Mouse (Mus musculus) embryonic facial prominence, embryonic 10.5 days (tissue): ENCODE results near the gene Doc2a. TPM values are rescaled to one million over a fixed set of nuclear protein-coding genes. Genes with fewer than 3 reads are reported as not detected.

Experiments
- DNase-seq: peaks from one replicate; pipeline ENCODE4 v3.0.0-alpha.2; 2017; ENCODE audit warnings: low spot score
- H3K27ac ChIP-seq: fragments of 300-500 bp; sonication (generic); replicated peaks from 2 replicates; pipeline ENCODE4 v1.5.1; 2016; ENCODE audit warnings: mild to moderate bottlenecking
- H3K27me3 ChIP-seq: fragments of 300-500 bp; sonication (generic); replicated peaks from 2 replicates; pipeline ENCODE4 v1.6.1; 2016; ENCODE audit warnings: low read depth, mild to moderate bottlenecking; ENCODE audit not compliant: poor library complexity, severe bottlenecking
- H3K36me3 ChIP-seq: fragments of 300-500 bp; sonication (generic); replicated peaks from 2 replicates; pipeline ENCODE4 v1.6.1; 2016; ENCODE audit warnings: mild to moderate bottlenecking, moderate library complexity
- H3K4me1 ChIP-seq: fragments of 300-500 bp; sonication (generic); 2 replicates; pipeline ENCODE4 v1.6.1; 2016
- H3K4me3 ChIP-seq: fragments of 300-500 bp; sonication (generic); 2 replicates; pipeline ENCODE4 v1.5.1; 2016; ENCODE audit warnings: mild to moderate bottlenecking, moderate library complexity
- H3K9me3 ChIP-seq: fragments of 300-500 bp; sonication (generic); 2 replicates; pipeline ENCODE4 v1.6.1; 2016; ENCODE audit warnings: mild to moderate bottlenecking
- WGBS: fragments of 180-500 bp; shearing (Covaris S2); methylation state at CpG from one replicate; pipeline ENCODE4 v1.1.7; 2016; 5-methylcytosine and 5-hydroxymethylcytosine counted together
- polyA plus RNA-seq: library from polyadenylated mRNA; unstranded; fragments of >200 nt; fragmentation: Nextera tagmentation; extraction: Ambion mirVana; gene quantifications from 2 replicates; pipeline ENCODE4 v1.2.1, GENCODE M21; 2016

The Doc2a gene
- polyA plus RNA-seq, 1 experiment from 2014 or later, result 3.1 TPM

DNA sequence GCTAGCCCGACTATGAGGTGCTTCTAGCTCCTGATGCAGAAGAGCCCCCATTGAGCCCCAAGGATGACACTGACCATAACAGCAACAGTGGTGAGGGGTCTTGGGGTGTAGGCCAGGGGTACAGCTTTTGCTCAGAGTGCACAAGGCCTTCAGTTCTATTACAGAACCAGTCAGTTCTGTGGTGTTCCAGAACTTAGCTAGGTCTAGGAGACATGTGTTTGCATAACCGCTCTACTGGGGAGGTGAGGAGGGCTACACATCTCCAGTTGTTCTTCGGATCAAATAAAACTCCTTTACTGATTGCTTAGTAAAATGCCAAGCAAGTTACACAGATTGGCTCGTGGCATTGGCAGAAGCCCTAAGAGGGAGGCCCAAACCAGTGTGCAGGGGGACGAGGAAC lies 15.7 kb upstream of the Doc2a start, which contains the start of gene 4930451I11Rik:
Gene 4930451I11Rik, minus strand, starts transcription at position 101 of the 400 bp plus-strand sequence.
- WGBS, result 59% methylated on average over 5 of the region's 5 CpGs
- H3K4me1 ChIP-seq, result peaks cover 26% of the 10 kb centered on the region
- no peaks in the 10 kb centered on the region for H3K9me3 ChIP-seq
- no peak for DNase-seq
- peak within 1 kb of the TSS; percentile 49 for H3K4me3 ChIP-seq
- H3K27ac ChIP-seq, result peak within 1 kb of the TSS; percentile 24; the same call in 1 of the 2 replicates
- no peaks in the 10 kb centered on the region for H3K36me3 ChIP-seq
- H3K27me3 ChIP-seq, result peaks cover 32% of the 10 kb centered on the region

GRCm38 (mm10) chr7:126832036-126832598 lies 15.1 kb upstream of the Doc2a start:
- H3K4me1 ChIP-seq, result peaks cover 28% of the 10 kb centered on the region
- peaks cover 32% of the 10 kb centered on the region for H3K27me3 ChIP-seq
- H3K9me3 ChIP-seq, result no peaks in the 10 kb centered on the region
- H3K4me3 ChIP-seq, result peak overlapping the region; percentile 49
- DNase-seq, result peak; percentile 79
- peak overlapping the region; percentile 24; the same call in 1 of the 2 replicates for H3K27ac ChIP-seq
- 2% methylated on average over 21 of the region's 21 CpGs for WGBS
- no peaks in the 10 kb centered on the region for H3K36me3 ChIP-seq

GRCm38 (mm10) chr7:126833294-126833693 lies 13.9 kb upstream of the Doc2a start:
- Histone ChIP-seq H3K9me3 (no peaks in the 10 kb centered on the region), H3K4me1 (peaks cover 28% of the 10 kb centered on the region), H3K4me3 (no peak overlapping the region), H3K36me3 (no peaks in the 10 kb centered on the region), H3K27ac (no peak overlapping the region), H3K27me3 (peaks cover 28% of the 10 kb centered on the region)
- WGBS, result 97% methylated on average over 1 of the region's 1 CpGs
- DNase-seq, result no peak

GRCm38 (mm10) chr7:126843276-126843675 lies 3.9 kb upstream of the Doc2a start:
- DNase-seq, result no peak
- Histone ChIP-seq H3K36me3 (no peaks in the 10 kb centered on the region), H3K9me3 (no peaks in the 10 kb centered on the region; the same call in 1 of the 2 replicates), H3K4me3 (no peak overlapping the region), H3K27me3 (peaks cover 24% of the 10 kb centered on the region), H3K27ac (no peak overlapping the region), H3K4me1 (peaks cover 16% of the 10 kb centered on the region)
- 85% methylated on average over 9 of the region's 9 CpGs for WGBS

DNA sequence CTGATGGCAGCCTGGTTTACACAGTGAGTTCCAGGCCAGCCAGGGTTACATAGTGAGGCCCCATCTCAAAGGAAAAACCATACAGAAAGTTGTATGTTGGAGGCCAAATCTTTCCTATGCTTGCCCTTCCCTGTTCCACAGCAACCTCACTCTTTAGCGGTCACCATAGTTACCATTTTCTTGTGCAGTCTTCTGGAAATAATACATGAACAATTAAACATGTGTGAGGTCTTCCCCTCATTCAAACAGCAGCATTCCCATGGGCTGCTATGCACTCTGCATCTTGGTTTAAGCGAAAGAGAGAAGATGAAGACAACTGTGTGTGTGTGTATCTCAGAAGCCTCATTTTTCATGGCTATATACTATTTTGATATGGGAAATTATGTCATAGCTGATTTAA lies 1.7 kb upstream of the Doc2a start:
- Histone ChIP-seq H3K4me3 (no peak overlapping the region), H3K27ac (no peak overlapping the region), H3K4me1 (peaks cover 29% of the 10 kb centered on the region), H3K27me3 (peaks cover 47% of the 10 kb centered on the region), H3K36me3 (no peaks in the 10 kb centered on the region), H3K9me3 (no peaks in the 10 kb centered on the region; the same call in 1 of the 2 replicates)
- WGBS, result 83% methylated on average over 2 of the region's 2 CpGs
- no peak for DNase-seq

DNA sequence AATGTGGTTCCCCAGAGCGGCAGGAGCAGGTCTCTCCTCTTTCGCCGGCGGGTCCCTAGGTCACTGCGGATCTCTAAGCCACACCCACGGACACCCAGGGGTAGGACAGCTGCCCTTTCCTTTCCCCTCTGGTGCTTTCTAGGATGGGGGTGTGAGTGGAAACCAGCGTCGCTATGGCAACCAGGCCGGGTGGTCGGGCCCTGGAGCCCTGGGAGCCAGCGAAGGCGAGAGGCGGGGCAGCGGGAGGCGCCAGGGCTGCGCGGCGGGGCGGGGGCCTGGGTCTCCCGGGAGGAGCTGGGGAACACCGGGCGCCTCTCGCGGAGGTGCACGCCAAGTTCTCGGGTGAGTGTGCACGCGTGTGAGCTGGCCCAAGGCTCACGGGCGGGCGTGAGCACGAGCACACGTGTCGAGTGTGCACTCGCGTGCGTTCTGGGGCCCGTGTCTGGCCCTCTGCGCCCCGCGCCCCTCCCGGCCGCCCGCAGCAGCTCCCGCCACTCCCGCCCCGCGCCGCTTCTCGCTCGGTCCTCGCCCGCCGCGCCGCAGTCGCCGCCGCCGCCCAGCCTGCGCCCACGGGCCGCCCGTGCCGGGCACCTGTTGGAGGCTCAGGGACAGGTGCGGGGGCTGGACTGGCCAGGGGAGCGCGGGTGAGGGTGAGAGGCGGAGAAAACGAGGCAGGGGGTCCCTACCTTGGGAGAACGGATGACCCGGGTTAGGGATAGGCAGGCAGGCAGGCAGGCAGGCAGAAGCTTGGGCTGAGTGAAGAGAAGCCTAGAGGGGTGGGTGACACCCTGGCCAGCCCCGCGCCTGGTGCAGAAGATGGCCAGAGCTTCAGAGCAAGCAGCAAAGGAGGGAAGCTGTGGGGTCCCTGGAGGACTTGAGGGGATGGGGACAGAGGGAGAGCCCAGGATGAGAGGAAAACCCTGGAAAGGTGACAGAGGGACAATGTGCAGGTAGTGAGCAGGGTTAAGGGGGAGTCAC lies 494 bp downstream of the Doc2a start:
- H3K9me3 ChIP-seq, result no peaks in the 10 kb centered on the region
- WGBS, result 1% methylated on average over 74 of the region's 74 CpGs
- H3K36me3 ChIP-seq, result peaks cover 20% of the 10 kb centered on the region
- H3K27me3 ChIP-seq, result peaks cover 62% of the 10 kb centered on the region
- H3K4me3 ChIP-seq, result peak overlapping the region; percentile 74
- peaks cover 46% of the 10 kb centered on the region for H3K4me1 ChIP-seq
- peak; percentile 74 for DNase-seq
- H3K27ac ChIP-seq, result peak overlapping the region; percentile 78

GRCm38 (mm10) chr7:126848794-126849193 lies 1.6 kb downstream of the Doc2a start:
- H3K27me3 ChIP-seq, result peaks cover 62% of the 10 kb centered on the region
- DNase-seq, result no peak
- H3K4me1 ChIP-seq, result peaks cover 46% of the 10 kb centered on the region
- H3K27ac ChIP-seq, result 0 out of 2 replicates have a peak overlapping the region, but pooled peaks have one; percentile 11
- peak overlapping the region; percentile 74 for H3K4me3 ChIP-seq
- H3K9me3 ChIP-seq, result no peaks in the 10 kb centered on the region
- WGBS, result 34% methylated on average over 10 of the region's 10 CpGs
- H3K36me3 ChIP-seq, result peaks cover 31% of the 10 kb centered on the region

DNA sequence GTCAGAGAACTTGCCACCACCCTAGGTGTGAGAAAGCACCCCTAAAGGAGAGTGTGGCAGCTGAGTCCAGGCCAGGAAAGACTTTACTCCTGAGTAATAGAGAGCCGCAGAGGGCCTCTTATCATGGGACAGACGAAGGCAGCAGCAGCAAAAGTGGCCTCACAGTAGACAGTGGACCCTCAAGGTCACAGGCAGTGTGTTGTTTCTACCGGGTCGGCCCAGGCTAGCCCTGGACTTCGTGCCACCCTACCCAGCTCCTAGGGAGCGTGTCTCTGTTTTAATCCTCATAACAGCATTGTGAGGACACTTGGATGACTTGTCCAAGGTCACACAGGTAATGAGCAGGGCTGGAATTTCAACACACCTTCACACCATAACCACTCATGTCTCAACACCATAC lies 2.9 kb downstream of the Doc2a start:
- Histone ChIP-seq H3K36me3 (peaks cover 44% of the 10 kb centered on the region), H3K27me3 (peaks cover 58% of the 10 kb centered on the region), H3K4me3 (no peak overlapping the region), H3K9me3 (no peaks in the 10 kb centered on the region), H3K27ac (no peak overlapping the region), H3K4me1 (peaks cover 46% of the 10 kb centered on the region)
- DNase-seq, result no peak
- 90% methylated on average over 6 of the region's 6 CpGs for WGBS

GRCm38 (mm10) chr7:126851192-126851591 lies 4.0 kb downstream of the Doc2a start:
- Histone ChIP-seq H3K36me3 (peaks cover 55% of the 10 kb centered on the region), H3K9me3 (no peaks in the 10 kb centered on the region), H3K4me1 (peaks cover 46% of the 10 kb centered on the region), H3K27me3 (peaks cover 58% of the 10 kb centered on the region), H3K27ac (0 out of 2 replicates have a peak overlapping the region, but pooled peaks have one; percentile 8), H3K4me3 (peak overlapping the region; percentile 8; the same call in 1 of the 2 replicates)
- 28% methylated on average over 12 of the region's 12 CpGs for WGBS
- DNase-seq, result no peak

DNA sequence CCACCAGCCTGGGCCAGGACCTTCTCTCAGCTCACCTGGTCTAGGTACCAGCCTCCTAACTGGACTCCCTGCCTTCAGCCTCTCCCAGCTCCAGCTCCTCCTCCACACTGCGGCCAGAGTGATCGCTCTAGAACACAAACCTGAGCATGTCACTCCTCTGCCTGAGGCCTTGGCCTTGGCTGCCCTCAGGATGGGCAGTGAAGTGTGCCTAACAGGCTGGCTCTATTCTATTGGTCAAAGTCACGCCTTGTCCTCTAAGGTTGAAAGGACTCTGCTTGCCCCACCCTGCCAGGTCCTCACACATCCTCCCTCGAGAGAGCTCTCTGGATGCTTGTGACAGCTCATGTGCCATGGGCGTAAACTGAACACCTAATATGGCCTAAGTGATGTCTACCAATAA lies 6.2 kb downstream of the Doc2a start:
- peaks cover 31% of the 10 kb centered on the region for H3K4me1 ChIP-seq
- H3K36me3 ChIP-seq, result peaks cover 77% of the 10 kb centered on the region
- H3K27ac ChIP-seq, result no peak overlapping the region
- no peaks in the 10 kb centered on the region for H3K9me3 ChIP-seq
- H3K4me3 ChIP-seq, result no peak overlapping the region
- WGBS, result 89% methylated on average over 5 of the region's 5 CpGs
- DNase-seq, result no peak
- H3K27me3 ChIP-seq, result peaks cover 36% of the 10 kb centered on the region

- H3K27me3 ChIP-seq, result peaks cover 14% of the 10 kb centered on the region
- no peaks in the 10 kb centered on the region for H3K9me3 ChIP-seq
- H3K4me3 ChIP-seq, result no peak overlapping the region
- H3K36me3 ChIP-seq, result peaks cover 99% of the 10 kb centered on the region
- no peak for DNase-seq
- WGBS, result 77% methylated on average over 3 of the region's 3 CpGs
- no peak overlapping the region for H3K27ac ChIP-seq
- peaks cover 20% of the 10 kb centered on the region for H3K4me1 ChIP-seq
These were observed 8.4 kb downstream of the Doc2a start for GRCm38 (mm10) chr7:126855641-126856040.

DNA sequence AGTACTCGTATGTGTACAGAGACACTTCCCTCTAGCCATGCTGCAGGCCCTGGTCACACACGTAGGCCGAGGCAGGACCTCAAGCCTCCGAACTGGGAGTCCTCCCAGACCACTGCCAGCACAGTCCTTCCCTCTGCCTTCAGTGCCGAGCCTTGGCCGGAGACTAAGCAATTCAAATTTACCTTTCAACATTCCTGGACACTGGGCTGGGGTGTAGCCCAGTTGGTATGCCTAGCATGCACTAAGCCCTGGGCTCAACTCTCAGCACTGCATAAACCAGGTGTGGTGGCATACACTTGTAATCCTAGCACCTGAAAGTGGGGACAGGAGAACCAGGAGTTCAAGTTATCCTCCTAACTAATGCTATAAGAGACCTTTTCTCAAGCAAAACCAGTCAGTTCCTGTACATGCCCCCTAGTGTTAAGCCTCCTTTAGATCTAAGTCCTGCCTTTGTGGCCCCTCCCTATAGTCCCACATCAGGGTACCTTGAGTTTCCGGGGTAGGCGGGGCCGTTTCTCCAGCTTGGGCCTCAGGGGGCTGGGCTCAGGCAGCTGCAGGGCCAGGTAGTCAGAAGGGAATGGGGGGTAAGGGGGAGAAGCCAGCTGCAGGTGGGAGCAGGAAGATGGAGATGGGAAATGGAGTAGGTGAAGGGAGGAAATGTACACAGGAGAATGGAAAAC lies 9.7 kb downstream of the Doc2a start:
- WGBS, result 80% methylated on average over 9 of the region's 9 CpGs
- H3K9me3 ChIP-seq, result no peaks in the 10 kb centered on the region
- DNase-seq, result no peak
- no peak overlapping the region for H3K27ac ChIP-seq
- peaks cover 17% of the 10 kb centered on the region for H3K4me1 ChIP-seq
- no peak overlapping the region for H3K4me3 ChIP-seq
- peaks cover 4% of the 10 kb centered on the region; the same call in 1 of the 2 replicates for H3K27me3 ChIP-seq
- peaks cover 89% of the 10 kb centered on the region for H3K36me3 ChIP-seq
